Mouse (Mus musculus): Measurements from ENCODE around the gene Adamts2. TPM values are rescaled to one million over a fixed set of nuclear protein-coding genes. Genes with fewer than 3 reads are reported as not detected.

Adamts2 gene
- polyA plus RNA-seq, 1 experiment = 52.1 TPM

GRCm38 (mm10) chr11:50623806-50624205 lies 21.9 kb downstream of the Adamts2 start:
- no peak for DNase-seq (ENCODE audit: low read depth)

GRCm38 (mm10) chr11:50624239-50624638 lies 22.4 kb downstream of the Adamts2 start:
- no peak for DNase-seq (ENCODE audit: low read depth)

- no peak for DNase-seq (ENCODE audit: low read depth)
Measured at GRCm38 (mm10) chr11:50624720-50625119, 22.8 kb downstream of the Adamts2 start.

GRCm38 (mm10) chr11:50628915-50629314 lies 27.0 kb downstream of the Adamts2 start:
- DNase-seq (ENCODE audit: low read depth) = no peak

- DNase-seq (ENCODE audit: low read depth) = no peak
Measured at GRCm38 (mm10) chr11:50630462-50630861, 28.6 kb downstream of the Adamts2 start.

GRCm38 (mm10) chr11:50632270-50632669 lies 30.4 kb downstream of the Adamts2 start:
- no peak for DNase-seq (ENCODE audit: low read depth)

GRCm38 (mm10) chr11:50635051-50635590 lies 33.2 kb downstream of the Adamts2 start:
- DNase-seq (ENCODE audit: low read depth) = no peak

- DNase-seq (ENCODE audit: low read depth) = no peak
Measured at GRCm38 (mm10) chr11:50637026-50637425, 35.1 kb downstream of the Adamts2 start.

- DNase-seq (ENCODE audit: low read depth) = no peak
Measured at GRCm38 (mm10) chr11:50638197-50638867, 36.4 kb downstream of the Adamts2 start.

- no peak for DNase-seq (ENCODE audit: low read depth)
Measured at GRCm38 (mm10) chr11:50638868-50639220, 37.0 kb downstream of the Adamts2 start.

GRCm38 (mm10) chr11:50642583-50642982 lies 40.7 kb downstream of the Adamts2 start:
- DNase-seq (ENCODE audit: low read depth) = peak; percentile 79

GRCm38 (mm10) chr11:50646148-50646547 lies 44.3 kb downstream of the Adamts2 start:
- no peak for DNase-seq (ENCODE audit: low read depth)

- DNase-seq (ENCODE audit: low read depth) = no peak
Measured at GRCm38 (mm10) chr11:50648143-50648807, 46.4 kb downstream of the Adamts2 start.

GRCm38 (mm10) chr11:50650037-50650436 lies 48.2 kb downstream of the Adamts2 start:
- no peak for DNase-seq (ENCODE audit: low read depth)

GRCm38 (mm10) chr11:50653746-50654431 lies 52.0 kb downstream of the Adamts2 start:
- DNase-seq (ENCODE audit: low read depth) = no peak

GRCm38 (mm10) chr11:50658826-50659225 lies 56.9 kb downstream of the Adamts2 start:
- no peak for DNase-seq (ENCODE audit: low read depth)

GRCm38 (mm10) chr11:50662176-50662575 lies 60.3 kb downstream of the Adamts2 start:
- no peak for DNase-seq (ENCODE audit: low read depth)

- no peak for DNase-seq (ENCODE audit: low read depth)
Measured at GRCm38 (mm10) chr11:50664826-50665225, 62.9 kb downstream of the Adamts2 start.

- DNase-seq (ENCODE audit: low read depth) = no peak
Measured at GRCm38 (mm10) chr11:50669542-50670362, 67.9 kb downstream of the Adamts2 start.

GRCm38 (mm10) chr11:50670363-50670725 lies 68.5 kb downstream of the Adamts2 start:
- DNase-seq (ENCODE audit: low read depth) = no peak

GRCm38 (mm10) chr11:50670881-50671280 lies 69.0 kb downstream of the Adamts2 start:
- no peak for DNase-seq (ENCODE audit: low read depth)

GRCm38 (mm10) chr11:50671376-50671775 lies 69.5 kb downstream of the Adamts2 start:
- DNase-seq (ENCODE audit: low read depth) = no peak
